Mouse (Mus musculus): Measurements from ENCODE around the gene Emilin2.

Emilin2 gene

GRCm38 (mm10) chr17:71203998-71204808 lies 107.6 kb downstream of the Emilin2 start:
- DNase-seq (ENCODE audit: low spot score): no peak

Measured in ovary, postnatal 14 days (tissue).